Mouse (Mus musculus) intestine, embryonic 15.5 days (tissue): Measurements from ENCODE around the gene 1520401A03Rik. TPM values are rescaled to one million over a fixed set of nuclear protein-coding genes. Genes with fewer than 3 reads are reported as not detected.

Source experiments
- ATAC-seq: fragments of 200-750 bp; cut with Nextera tagmentation; 2 replicates; pipeline ENCODE4 v1.8.0; 2017; ENCODE audit warnings: moderate TSS enrichment, moderate library complexity
- H3K27ac ChIP-seq: fragments of 300-500 bp; sonication (generic); 2 replicates; pipeline ENCODE4 v1.5.1; 2015; ENCODE audit warnings: mild to moderate bottlenecking, inconsistent platforms
- H3K27me3 ChIP-seq: fragments of 300-500 bp; sonication (generic); replicated peaks from 2 replicates; pipeline ENCODE4 v1.6.1; 2015; ENCODE audit warnings: inconsistent platforms
- H3K36me3 ChIP-seq: fragments of 300-500 bp; sonication (generic); 2 replicates; pipeline ENCODE4 v1.6.1; 2015; ENCODE audit warnings: inconsistent platforms
- H3K4me1 ChIP-seq: fragments of 300-500 bp; sonication (generic); replicated peaks from 2 replicates; pipeline ENCODE4 v1.6.1; 2015; ENCODE audit warnings: inconsistent platforms
- H3K4me2 ChIP-seq: fragments of 300-500 bp; sonication (generic); replicated peaks from 2 replicates; pipeline ENCODE4 v1.6.1; 2015; ENCODE audit warnings: mild to moderate bottlenecking, inconsistent platforms
- H3K4me3 ChIP-seq: fragments of 300-500 bp; sonication (generic); replicated peaks from 2 replicates; pipeline ENCODE4 v1.5.1; 2015; ENCODE audit warnings: inconsistent platforms
- H3K9ac ChIP-seq: fragments of 300-500 bp; sonication (generic); 2 replicates; pipeline ENCODE4 v1.6.1; 2015; ENCODE audit warnings: inconsistent platforms
- H3K9me3 ChIP-seq: fragments of 300-500 bp; sonication (generic); 2 replicates; pipeline ENCODE4 v1.6.1; 2016; ENCODE audit warnings: inconsistent platforms
- whole genome bisulfite sequencing: fragments of 180-500 bp; shearing (Covaris S2); methylation state at CpG from one replicate; pipeline ENCODE4 v1.1.7; 2015; 5-methylcytosine and 5-hydroxymethylcytosine counted together
- polyA plus RNA-seq: library from polyadenylated mRNA; unstranded; fragments of >200 nt; fragmentation: Nextera tagmentation; extraction: Ambion mirVana; gene quantifications from 2 replicates; pipeline ENCODE4 v1.2.1, GENCODE M21; 2015

The 1520401A03Rik gene
- polyA plus RNA-seq, 1 experiment from 2014 or later, result not detected

- H3K36me3 ChIP-seq, result peaks cover 8% of the 10 kb centered on the region; the same call in 1 of the 2 replicates
- H3K9ac ChIP-seq, result peak overlapping the region; percentile 68
- peak overlapping the region; percentile 51 for H3K27ac ChIP-seq
- H3K4me3 ChIP-seq, result peak overlapping the region; percentile 66
- H3K4me2 ChIP-seq, result peak overlapping the region; percentile 96
- peaks cover 35% of the 10 kb centered on the region for H3K4me1 ChIP-seq
- WGBS, result 39% methylated on average over 9 of the region's 9 CpGs
- H3K9me3 ChIP-seq, result no peaks in the 10 kb centered on the region
- ATAC-seq, result no peak
- H3K27me3 ChIP-seq, result peaks cover 9% of the 10 kb centered on the region
These were observed 48.2 kb downstream of the 1520401A03Rik start for GRCm38 (mm10) chr17:23674271-23674952.

DNA sequence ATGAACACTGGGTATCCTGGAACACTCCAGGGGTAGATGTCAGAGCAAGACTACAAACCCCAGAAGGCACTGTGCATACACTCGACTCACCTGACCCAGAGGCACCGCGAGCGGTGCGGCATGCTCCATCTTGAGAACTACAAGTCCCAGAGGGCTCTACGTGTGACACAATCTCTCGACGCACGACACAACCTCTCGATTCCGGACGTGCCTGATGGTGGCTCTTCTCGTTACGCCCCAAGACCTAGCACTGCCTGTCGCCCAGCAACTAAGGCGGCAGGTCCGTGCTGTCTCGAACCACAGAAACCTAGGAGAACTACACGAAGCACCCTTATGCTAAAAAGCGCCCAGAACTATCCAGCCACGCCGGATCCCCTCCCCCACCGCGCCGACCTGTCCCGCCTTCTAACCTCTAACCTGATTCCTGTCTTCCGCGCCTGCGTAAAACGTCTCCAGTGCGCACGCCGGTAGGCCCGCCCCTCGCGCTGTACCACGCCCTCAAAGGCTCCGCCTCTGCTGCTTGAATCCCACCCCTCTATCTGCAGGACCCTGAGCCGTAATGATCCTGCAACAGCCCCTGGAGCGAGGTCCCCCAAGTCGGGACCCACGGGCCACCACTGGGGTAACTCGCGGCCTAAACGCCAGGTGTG, 49.0 kb downstream of the 1520401A03Rik start, which contains the start of the genes Hcfc1r1 and Thoc6:
TSS of gene Hcfc1r1 (plus strand) at position 173 of the 650 bp plus-strand sequence.
TSS of gene Thoc6 (minus strand) at position 459 of the 650 bp plus-strand sequence.
- under 1% methylated on average over 45 of the region's 45 CpGs for WGBS
- peak within 1 kb of the TSS; percentile 66 for H3K4me3 ChIP-seq
- peaks cover 31% of the 10 kb centered on the region for H3K4me1 ChIP-seq
- no peaks in the 10 kb centered on the region for H3K9me3 ChIP-seq
- peak within 1 kb of the TSS; percentile 96 for H3K4me2 ChIP-seq
- H3K36me3 ChIP-seq, result peaks cover 15% of the 10 kb centered on the region; the same call in 1 of the 2 replicates
- peak within 1 kb of the TSS; percentile 68 for H3K9ac ChIP-seq
- peaks cover under 1% of the 10 kb centered on the region; the same call in 1 of the 2 replicates for H3K27me3 ChIP-seq
- H3K27ac ChIP-seq, result peak within 1 kb of the TSS; percentile 78
- ATAC-seq, result peak; percentile 95

GRCm38 (mm10) chr17:23672761-23673160, 49.8 kb downstream of the 1520401A03Rik start:
- no peak overlapping the region for H3K9ac ChIP-seq
- peak overlapping the region; percentile 66 for H3K4me3 ChIP-seq
- no peak overlapping the region for H3K27ac ChIP-seq
- H3K4me2 ChIP-seq, result peak overlapping the region; percentile 96
- no peak for ATAC-seq
- peaks cover 31% of the 10 kb centered on the region for H3K4me1 ChIP-seq
- 53% methylated on average over 3 of the region's 3 CpGs for WGBS
- no peaks in the 10 kb centered on the region for H3K9me3 ChIP-seq
- peaks cover 21% of the 10 kb centered on the region; the same call in 1 of the 2 replicates for H3K36me3 ChIP-seq
- no peaks in the 10 kb centered on the region for H3K27me3 ChIP-seq

DNA sequence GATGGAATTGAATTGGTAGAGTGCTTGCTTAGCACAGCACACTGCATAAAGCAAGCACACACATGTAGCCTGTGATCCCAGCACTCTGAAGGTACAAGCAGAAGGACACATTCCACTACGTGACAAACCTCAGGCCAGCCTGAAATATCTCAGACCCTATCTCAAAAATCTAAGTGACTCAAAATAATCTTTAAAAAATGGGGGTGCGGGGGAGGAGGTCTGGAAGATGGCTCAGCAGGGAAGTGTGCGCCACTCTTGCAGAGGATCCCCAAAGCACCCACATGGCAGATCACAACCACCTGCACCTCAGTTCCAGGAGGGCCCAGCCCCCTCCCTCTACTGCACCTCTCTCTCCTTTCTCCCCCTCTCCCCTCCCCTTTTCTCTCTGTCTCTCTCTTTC, 51.1 kb downstream of the 1520401A03Rik start:
- Histone ChIP-seq H3K9ac (no peak overlapping the region), H3K9me3 (no peaks in the 10 kb centered on the region), H3K4me1 (peaks cover 28% of the 10 kb centered on the region), H3K27me3 (no peaks in the 10 kb centered on the region), H3K4me2 (no peak overlapping the region), H3K4me3 (no peak overlapping the region), H3K27ac (no peak overlapping the region), H3K36me3 (peaks cover 28% of the 10 kb centered on the region)
- no peak for ATAC-seq
- WGBS, result 90% methylated on average over 3 of the region's 3 CpGs

- no peak overlapping the region for H3K27ac ChIP-seq
- ATAC-seq, result no peak
- H3K4me2 ChIP-seq, result no peak overlapping the region
- no peak overlapping the region for H3K9ac ChIP-seq
- no peak overlapping the region for H3K4me3 ChIP-seq
- H3K27me3 ChIP-seq, result no peaks in the 10 kb centered on the region
- H3K9me3 ChIP-seq, result no peaks in the 10 kb centered on the region
- peaks cover 19% of the 10 kb centered on the region for H3K4me1 ChIP-seq
- H3K36me3 ChIP-seq, result peaks cover 28% of the 10 kb centered on the region
- WGBS, result 90% methylated on average over 7 of the region's 7 CpGs
These were observed 52.0 kb downstream of the 1520401A03Rik start for GRCm38 (mm10) chr17:23670516-23671074.

- Histone ChIP-seq H3K4me2 (no peak overlapping the region), H3K9ac (no peak overlapping the region), H3K27me3 (peaks cover 13% of the 10 kb centered on the region), H3K4me3 (no peak overlapping the region), H3K4me1 (peaks cover 7% of the 10 kb centered on the region; the same call in 1 of the 2 replicates), H3K36me3 (peaks cover 28% of the 10 kb centered on the region), H3K9me3 (no peaks in the 10 kb centered on the region), H3K27ac (no peak overlapping the region)
- no peak for ATAC-seq
- 74% methylated on average over 14 of the region's 14 CpGs for WGBS
These were observed 57.1 kb downstream of the 1520401A03Rik start for GRCm38 (mm10) chr17:23665511-23665910.

- peak; percentile 64 for ATAC-seq
- 13% methylated on average over 5 of the region's 5 CpGs for WGBS
- H3K4me1 ChIP-seq, result peaks cover 7% of the 10 kb centered on the region; the same call in 1 of the 2 replicates
- H3K4me3 ChIP-seq, result no peak overlapping the region
- H3K27ac ChIP-seq, result no peak overlapping the region
- no peaks in the 10 kb centered on the region for H3K9me3 ChIP-seq
- no peak overlapping the region for H3K9ac ChIP-seq
- H3K27me3 ChIP-seq, result peaks cover 18% of the 10 kb centered on the region
- peaks cover 20% of the 10 kb centered on the region for H3K36me3 ChIP-seq
- H3K4me2 ChIP-seq, result no peak overlapping the region
These were observed 58.0 kb downstream of the 1520401A03Rik start for GRCm38 (mm10) chr17:23664556-23665021.

GRCm38 (mm10) chr17:23661526-23661925, 61.1 kb downstream of the 1520401A03Rik start:
- H3K9me3 ChIP-seq, result no peaks in the 10 kb centered on the region
- H3K9ac ChIP-seq, result no peak overlapping the region
- peaks cover 7% of the 10 kb centered on the region; the same call in 1 of the 2 replicates for H3K4me1 ChIP-seq
- H3K4me3 ChIP-seq, result 0 out of 2 replicates have a peak overlapping the region, but pooled peaks have one; percentile 43
- H3K4me2 ChIP-seq, result peak overlapping the region; percentile 73
- H3K27ac ChIP-seq, result no peak overlapping the region
- peaks cover 22% of the 10 kb centered on the region for H3K27me3 ChIP-seq
- 2% methylated on average over 9 of the region's 9 CpGs for WGBS
- H3K36me3 ChIP-seq, result no peaks in the 10 kb centered on the region; the same call in 1 of the 2 replicates
- ATAC-seq, result no peak

GRCm38 (mm10) chr17:23660876-23661200, 61.7 kb downstream of the 1520401A03Rik start:
- Histone ChIP-seq H3K27me3 (peaks cover 22% of the 10 kb centered on the region), H3K4me2 (peak overlapping the region; percentile 73), H3K36me3 (no peaks in the 10 kb centered on the region), H3K4me1 (peaks cover 7% of the 10 kb centered on the region; the same call in 1 of the 2 replicates), H3K9ac (peak overlapping the region; percentile 20; the same call in 1 of the 2 replicates), H3K27ac (no peak overlapping the region), H3K4me3 (peak overlapping the region; percentile 43), H3K9me3 (no peaks in the 10 kb centered on the region)
- ATAC-seq, result peak; percentile 61
- 1% methylated on average over 14 of the region's 14 CpGs for WGBS

GRCm38 (mm10) chr17:23660117-23660875, 62.3 kb downstream of the 1520401A03Rik start, which contains the start of gene Bicdl2:
Gene Bicdl2 (plus strand): TSS chr17:23660506.
- peak; percentile 80 for ATAC-seq
- no peaks in the 10 kb centered on the region for H3K36me3 ChIP-seq

GRCm38 (mm10) chr17:23658450-23658849, 64.1 kb downstream of the 1520401A03Rik start:
- no peak for ATAC-seq
- Histone ChIP-seq H3K4me1 (no peaks in the 10 kb centered on the region), H3K36me3 (no peaks in the 10 kb centered on the region), H3K9ac (no peak overlapping the region), H3K27ac (no peak overlapping the region), H3K27me3 (peaks cover 22% of the 10 kb centered on the region), H3K4me3 (no peak overlapping the region), H3K9me3 (no peaks in the 10 kb centered on the region), H3K4me2 (no peak overlapping the region)
- 77% methylated on average over 3 of the region's 3 CpGs for WGBS

More at GRCm38 (mm10) chr17:23660117-23660875, 62.3 kb downstream of the 1520401A03Rik start, which contains the start of gene Bicdl2:
- WGBS, result 5% methylated on average over 27 of the region's 27 CpGs
- H3K27me3 ChIP-seq, result peaks cover 22% of the 10 kb centered on the region
- peak within 1 kb of the TSS; percentile 20; the same call in 1 of the 2 replicates for H3K9ac ChIP-seq
- peak within 1 kb of the TSS; percentile 43 for H3K4me3 ChIP-seq
- no peak within 1 kb of the TSS for H3K27ac ChIP-seq
- no peaks in the 10 kb centered on the region for H3K9me3 ChIP-seq
- H3K4me2 ChIP-seq, result peak within 1 kb of the TSS; percentile 73
- peaks cover 7% of the 10 kb centered on the region; the same call in 1 of the 2 replicates for H3K4me1 ChIP-seq
